Mouse (Mus musculus) adrenal gland, postnatal 10 days (tissue): ENCODE measurements around the gene Otof. TPM values are rescaled to one million over a fixed set of nuclear protein-coding genes. Genes with fewer than 3 reads are reported as not detected.
A peak's percentile ranks its signal among the peaks of the same experiment; 100 is the strongest.

Experiments used
- DNase-seq: peaks from one replicate; pipeline ENCODE4 v3.0.0; 2021; ENCODE audit warnings: mixed read lengths
- total RNA-seq, 2 experiments: library from RNA; stranded (reverse); gene quantifications; 2 replicates each; pipeline ENCODE4 v1.2.3; 2021

Otof gene
- total RNA-seq, 2 experiments from 2014 or later, result 0.09 to 0.12 TPM

DNA sequence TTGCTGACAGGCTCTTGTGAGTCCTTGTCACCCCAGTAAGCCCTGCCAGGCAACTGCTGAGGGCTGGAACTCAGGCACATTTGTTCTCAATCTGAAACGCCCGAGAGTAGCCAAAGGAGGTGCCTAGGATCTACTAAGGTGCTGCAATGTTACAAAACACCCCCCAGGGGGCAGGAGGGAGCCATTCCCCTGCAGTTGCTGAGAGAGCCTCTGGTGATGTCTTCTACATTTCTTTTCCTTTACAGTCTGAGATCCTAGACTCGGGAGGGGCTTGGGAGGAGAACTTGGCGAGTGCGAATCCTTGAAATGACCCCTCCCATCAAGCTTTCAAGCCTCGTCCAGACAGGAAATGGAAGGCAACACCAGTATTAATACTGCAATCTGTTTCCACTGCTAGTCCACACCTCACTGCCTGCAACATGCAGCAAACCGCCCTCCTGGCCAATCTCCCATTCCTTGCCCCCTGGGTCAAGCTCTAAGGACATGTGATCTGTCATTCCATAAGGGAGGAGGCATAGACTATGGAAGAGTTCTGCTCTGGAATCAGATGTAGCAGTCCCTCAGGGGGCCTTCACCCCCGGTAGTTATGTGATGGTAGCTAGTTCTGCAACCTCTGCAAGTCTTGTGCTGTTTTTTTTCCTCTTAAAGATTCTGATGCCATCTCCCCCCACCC, 38.0 kb downstream of the Otof start:
- peak; percentile 81 for DNase-seq

DNA sequence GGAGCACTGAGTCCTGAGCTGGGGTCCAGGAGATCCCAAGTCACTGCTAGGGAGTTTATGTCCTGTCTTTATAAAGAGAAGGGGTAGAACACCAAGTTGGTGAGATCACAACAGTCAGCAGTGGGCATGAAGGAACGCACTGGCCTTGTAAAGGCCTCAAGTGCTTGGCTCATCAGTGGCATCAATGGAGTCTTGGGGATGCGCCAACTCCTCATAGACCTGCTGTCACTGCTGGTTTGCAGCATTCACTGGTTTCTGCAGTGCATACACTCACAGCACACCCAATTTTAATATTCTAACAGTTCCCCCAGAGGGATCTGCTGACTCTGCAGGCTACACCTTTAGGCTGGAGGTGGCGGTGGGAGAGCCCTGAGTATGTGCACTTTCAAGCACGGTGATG, 38.6 kb downstream of the Otof start:
- DNase-seq, result no peak

DNA sequence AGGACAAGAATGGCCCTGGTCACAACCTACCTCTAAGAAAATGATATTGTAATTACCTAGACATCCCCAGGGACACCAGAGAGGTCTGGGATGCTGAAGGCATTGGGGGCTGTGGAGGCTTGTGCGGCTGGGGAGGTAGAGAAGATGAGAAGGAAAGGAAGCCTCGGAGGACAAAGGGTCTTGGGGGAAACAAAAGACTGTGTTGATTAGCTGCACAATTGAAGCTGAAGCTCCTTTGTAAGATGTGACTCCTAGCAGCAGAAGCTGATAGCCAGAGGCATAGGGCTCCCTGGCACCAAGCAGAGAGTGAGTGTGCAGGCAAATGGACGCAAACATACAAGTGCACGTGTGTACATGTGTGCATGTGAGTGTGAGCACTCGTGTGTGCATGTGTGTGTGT, 45.1 kb downstream of the Otof start:
- no peak for DNase-seq

DNA sequence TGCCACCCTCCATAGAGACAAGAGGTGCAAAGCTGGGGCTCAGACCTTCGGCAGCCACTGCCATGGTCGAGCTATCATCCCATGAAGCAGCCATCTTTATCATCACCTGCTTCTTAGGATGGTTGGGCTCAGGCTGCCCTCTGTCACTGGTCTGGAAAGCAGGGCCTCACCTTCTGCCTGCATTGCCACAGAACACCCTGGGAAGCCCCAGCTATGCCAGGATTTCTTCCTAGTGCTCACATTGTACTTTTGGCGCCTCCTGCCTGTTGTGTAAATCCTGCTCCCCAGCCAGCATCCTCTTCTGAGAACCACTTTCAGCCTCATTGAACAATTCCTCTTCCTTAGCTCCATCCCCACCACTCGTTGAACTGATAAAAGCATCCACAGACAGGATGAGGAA, 45.9 kb downstream of the Otof start:
- DNase-seq, result peak; percentile 8

DNA sequence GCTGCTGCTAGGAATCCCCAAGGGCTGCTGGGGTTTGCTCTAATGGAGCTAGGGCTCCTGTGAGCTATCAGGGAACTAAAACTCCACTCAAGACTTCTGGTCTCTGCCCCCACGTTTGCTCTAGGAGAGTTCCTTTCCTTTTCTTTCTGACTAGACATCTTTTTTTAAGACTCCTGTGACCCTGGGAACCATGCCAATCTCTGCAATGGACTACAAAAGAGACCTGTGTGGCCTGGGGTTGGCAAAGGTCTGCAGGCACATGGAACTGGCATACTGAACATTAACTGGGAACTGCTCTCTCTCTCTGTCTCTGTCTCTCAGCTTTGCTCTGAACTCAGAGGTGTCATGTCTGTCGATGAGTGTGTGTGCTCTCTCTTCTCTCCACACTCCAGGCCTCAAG, 46.4 kb downstream of the Otof start:
- peak; percentile 51 for DNase-seq

DNA sequence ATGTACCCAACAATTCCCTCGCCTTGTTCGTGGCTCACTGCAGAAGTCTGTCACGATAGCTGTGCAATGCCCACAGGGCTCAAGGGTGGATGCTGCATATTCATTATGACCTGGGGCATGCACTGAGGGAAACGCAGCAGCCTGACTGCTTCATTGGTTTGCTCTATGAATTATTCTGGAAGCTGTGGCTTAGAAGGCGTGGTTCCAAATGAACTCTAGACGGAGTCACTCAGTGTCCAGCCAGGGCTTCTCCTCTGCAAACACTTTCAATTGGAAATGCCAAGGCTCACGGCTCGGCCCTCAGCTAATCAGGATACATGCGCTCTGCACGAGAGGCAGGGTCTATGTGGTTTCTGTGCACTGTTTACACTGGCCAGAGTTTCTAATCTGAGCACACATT, 50.2 kb downstream of the Otof start:
- DNase-seq, result peak; percentile 38

DNA sequence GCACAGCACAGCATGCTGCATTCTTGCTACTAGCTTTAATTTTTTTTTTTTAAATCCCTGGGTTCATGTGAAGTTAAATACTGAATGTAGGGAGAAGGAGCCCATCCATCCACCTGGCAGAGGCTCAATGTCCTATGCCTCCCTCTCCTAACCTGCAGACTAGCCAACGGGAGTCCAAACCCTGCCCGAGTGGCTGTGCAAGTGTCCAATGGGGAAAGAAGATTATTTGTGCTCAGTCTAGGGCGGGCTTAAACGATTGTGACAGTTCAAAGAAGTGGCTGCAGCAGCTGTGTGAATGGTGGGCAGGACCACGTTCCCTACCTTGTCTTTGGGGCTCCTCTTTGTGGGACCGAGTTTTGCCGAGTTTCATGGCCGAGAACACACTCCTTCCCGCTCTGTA, 54.9 kb downstream of the Otof start:
- peak; percentile 40 for DNase-seq

DNA sequence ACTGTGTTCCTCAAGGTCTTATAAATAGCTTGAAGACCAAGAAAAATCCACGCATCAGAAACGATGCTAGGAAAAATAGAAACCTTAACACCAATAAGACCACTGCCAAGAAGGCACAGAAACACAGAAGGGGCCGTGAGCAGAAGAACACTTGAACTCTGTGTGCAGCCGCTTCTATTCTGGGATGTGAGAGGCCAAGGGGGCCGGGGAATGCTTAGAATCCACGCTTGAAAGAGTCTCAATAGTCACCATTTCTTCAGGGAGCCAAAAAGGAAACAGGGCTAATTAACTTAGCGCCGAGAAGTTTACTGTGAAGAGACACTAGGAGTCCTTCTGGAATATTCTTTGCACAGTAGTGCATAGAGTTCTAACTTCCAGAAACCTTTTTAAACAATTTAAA, 60.6 kb downstream of the Otof start:
- DNase-seq, result no peak

DNA sequence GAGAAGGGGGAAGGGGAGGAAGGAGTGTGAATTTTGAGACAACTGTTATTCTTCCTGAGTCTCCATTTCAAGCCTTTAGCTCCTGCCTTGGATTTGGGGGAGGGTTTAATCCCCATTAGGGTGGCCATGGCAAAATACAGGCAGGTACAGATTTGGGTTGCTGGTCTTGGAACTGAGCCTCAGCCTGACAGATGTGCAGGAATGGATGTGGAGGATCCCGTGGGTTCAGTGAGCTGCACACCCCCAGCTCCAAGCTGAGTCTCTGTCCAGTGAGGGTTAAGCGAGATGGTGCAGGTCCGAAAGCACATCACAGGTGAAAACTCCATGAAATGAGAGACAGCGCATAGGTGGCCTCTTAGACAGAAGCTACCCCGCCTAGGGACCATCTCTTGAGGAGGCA, 61.2 kb downstream of the Otof start:
- no peak for DNase-seq

DNA sequence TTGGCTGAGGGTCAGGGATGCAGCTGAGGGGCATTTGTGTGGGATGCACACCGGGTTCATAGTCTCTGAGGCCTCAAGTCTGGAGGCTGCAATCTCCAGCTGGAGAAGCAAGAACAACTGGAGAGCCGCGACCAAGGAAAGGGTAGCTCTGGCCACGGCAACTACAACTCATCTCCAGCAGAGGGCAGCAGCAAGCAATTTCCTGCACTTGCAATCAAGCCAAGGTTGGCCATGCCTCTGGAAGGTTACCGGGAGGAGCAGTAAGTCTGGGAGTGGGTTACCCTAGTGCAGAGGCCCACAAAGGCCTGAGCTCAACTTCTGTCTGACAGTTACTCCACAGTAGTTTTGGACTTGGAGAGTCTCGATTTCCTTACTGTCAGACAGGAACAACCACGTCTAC, 70.3 kb downstream of the Otof start:
- DNase-seq, result peak; percentile 88

DNA sequence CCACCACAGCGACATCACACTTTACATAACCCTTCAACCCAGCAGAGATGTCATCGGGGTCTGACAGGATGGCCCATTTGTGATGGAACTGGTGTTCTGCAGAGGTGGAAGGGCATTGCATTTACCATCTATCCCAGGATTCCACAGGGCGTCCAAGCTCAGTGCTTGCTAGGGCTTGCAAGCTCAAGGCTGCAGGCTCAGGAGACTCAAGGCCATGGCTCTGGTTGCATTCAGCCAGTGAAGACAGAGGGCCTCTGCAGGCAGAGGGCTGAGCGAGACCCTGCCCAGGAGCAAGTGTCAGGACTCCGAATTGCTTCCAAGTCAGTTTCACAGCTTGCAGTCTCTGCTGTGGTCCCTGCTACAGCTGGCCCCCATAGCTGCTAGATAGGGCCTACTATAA, 71.9 kb downstream of the Otof start:
- DNase-seq, result peak; percentile 41

DNA sequence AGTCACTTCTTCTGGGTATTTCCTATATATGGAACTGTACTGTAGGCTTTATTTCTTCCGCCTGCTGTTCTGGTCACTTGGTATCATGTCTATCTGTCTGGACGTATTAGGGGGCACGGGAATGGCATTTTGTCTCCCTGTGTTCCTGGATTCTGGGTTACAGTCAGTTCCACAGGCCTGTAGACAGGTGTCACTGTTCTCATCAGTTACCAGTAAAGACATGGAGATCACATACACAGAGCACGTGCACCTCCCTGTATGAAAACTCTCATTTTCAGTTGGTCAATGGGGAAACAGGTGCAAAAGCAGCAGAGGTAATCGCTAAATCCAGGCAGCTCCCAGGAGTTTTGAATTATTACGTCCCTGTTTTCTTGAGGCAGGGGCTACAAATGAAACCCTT, 74.0 kb downstream of the Otof start:
- DNase-seq, result no peak

DNA sequence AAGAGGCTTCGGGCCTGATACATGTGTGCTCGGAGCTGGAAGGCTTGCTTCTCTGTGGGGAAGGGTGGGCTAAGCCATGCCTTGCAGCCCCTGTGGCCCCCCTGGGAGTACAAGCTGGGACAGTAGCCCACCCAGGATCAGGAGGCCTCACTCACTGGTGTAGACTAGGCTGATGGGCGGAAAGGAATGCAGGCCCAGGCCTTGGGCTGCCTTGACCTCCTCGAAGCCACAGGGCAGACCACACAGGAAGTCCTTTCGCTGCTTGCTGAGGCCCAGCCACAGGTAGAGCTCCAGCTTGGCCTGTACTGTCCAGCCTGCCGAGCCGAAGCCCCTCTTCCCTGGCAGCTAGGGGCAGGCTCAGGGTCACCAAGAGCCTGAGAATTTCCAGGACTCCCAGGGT, 78.9 kb downstream of the Otof start:
- no peak for DNase-seq

DNA sequence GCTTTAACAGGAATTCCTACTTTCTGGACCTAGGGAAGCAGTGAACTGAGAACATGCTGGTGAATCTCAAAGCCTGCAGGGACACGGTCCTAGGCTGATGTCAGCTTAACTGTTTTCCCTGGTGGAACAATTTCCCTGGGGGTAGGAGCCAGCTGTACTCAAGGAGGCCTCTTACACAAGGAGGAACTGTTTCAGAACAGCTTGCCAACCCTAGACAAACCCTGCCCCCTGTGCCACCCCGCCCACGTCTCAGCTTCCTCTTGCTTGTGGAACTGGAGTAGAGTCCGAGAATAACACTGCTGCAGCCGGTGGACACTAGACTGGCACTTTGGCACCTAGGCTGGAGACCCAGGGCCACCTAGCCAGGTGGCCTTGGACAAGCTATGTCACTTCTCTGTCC, 92.3 kb downstream of the Otof start:
- DNase-seq, result peak; percentile 63

DNA sequence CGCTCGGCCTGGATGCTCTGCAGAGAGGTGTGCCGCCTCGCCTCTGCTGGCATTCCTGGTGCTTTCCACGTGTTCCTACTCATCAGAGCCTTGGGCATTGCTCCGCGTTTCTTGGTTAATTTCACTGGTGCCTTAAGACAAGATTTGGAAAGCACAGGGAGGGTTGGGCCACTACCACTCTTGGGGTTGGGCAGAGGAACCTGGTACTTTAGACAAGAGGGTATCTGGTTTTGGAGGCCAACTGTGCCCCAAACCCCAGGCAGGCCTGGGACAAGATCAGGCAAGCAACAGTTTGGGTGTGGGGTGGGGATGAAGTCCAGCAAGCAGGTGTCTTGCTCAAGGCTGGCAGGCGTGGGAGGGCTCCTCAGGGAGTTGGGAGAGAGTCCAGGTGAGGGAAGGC, 94.3 kb downstream of the Otof start:
- no peak for DNase-seq

DNA sequence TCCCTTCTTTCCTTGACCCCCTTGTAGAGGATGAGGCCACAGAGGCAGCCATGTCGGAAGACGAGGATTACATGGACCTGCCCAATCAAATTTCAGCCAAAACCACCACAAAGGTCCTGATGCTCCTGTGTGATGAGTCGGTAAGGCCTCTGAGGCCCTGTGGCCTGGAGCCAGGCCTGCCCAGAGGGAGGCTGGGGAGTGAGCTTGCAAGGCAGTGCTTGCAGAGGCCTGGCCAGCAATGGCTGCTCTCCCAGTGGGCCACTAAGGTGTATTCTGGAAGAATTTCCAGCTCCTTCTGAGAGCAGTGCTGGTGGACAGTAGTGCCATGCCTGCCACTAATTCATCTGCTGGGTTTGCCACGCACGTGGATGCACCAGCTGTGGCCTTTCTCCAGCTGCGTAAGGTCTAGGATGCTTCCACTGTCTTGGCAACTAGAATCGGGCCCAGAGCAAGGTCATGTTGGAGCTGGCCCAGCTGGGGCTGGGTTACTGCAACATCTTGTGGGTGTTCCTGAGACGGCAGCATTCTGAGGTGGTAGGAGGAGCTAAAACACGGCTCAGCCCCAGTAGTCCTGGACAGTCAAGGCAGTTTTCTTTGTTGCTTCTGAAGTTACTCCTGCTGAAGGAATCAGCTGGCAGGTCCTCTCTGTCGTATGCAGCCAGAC, 103.2 kb downstream of the Otof start:
- DNase-seq, result peak; percentile 62

DNA sequence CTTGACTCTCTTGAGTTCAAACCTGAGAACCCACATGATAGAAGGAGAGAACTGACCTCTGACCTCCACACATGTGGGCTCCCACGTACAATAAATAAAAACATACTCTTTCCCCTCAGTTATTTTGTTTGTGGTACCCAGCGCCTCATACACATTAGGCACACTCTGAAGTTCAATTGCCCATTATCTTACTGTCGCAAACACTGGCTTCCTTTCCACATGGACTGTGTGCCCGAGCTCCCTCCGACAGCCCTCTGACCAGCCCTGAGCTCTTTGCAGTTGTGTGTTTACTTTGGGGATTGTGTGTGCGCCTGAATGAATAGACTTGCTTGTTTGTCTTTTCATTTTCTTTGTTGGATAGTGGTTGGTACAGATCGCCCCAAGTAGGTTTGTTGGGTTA, 105.1 kb downstream of the Otof start:
- DNase-seq, result no peak

DNA sequence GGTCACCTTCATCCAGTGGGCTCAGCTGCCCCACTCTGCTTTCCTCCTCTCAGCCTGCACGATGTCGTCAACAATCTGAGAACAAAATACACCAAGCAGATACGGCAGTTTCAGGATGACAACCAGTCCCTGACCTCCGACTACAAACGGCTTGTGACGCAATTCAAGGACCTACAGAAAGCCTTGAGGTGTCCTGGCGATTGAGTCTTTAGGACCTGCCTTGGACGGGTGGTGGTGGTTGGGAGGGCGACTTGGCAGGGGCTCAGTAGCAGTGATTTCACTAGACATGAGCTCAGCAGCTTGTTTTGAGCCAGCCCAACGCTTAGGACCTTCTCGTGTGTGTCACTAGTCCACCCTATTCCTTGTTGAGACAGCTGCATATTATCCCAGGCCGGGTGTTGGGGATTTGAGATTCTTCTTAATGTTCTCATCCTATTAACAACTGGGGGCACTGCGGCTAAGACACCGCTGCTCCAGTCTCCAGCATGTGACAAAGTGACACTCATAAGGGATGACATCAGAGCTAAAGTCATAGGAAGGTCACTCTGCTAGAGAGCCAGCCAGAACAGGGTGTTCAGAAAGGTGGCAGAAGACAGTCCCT, 106.1 kb downstream of the Otof start:
- DNase-seq, result peak; percentile 51

DNA sequence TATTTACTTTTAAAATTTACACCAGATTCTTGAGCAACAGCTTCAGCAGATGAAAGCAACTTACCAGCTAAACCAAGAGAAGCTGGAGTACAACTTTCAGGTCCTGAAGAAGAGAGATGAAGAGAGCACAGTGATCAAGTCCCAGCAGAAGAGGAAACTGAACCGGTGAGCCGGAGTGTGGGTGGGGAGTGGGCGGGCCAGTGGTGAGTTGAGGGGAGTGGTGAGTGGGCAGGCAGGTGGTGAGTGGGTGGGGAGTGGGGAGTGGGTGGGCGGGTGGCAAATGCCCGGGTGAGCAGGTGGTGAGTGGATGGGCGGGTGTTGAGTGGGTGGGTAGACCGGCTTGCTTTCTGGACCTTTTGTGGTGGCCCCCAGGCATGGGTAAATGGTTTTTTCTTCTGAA, 106.6 kb downstream of the Otof start:
- DNase-seq, result no peak

DNA sequence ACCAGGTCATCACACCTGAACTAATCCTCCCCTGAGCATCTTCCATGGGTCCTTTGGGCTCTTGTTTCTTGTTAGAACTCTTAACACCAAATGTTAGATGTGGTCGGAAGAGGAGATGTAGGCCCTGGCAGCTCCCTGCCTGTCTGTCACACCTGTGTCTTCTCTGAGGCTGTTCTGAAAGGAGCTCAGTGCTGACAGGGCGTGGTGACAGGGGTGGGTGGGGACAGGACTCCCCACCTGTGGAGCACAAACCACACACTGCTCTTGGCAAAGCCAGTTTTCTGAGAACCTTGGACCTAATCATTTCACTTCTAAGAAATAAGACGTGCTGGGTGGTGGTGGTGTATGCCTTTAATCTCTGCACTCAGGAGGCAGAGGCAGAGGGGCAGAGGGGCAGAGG, 108.1 kb downstream of the Otof start:
- DNase-seq, result no peak

DNA sequence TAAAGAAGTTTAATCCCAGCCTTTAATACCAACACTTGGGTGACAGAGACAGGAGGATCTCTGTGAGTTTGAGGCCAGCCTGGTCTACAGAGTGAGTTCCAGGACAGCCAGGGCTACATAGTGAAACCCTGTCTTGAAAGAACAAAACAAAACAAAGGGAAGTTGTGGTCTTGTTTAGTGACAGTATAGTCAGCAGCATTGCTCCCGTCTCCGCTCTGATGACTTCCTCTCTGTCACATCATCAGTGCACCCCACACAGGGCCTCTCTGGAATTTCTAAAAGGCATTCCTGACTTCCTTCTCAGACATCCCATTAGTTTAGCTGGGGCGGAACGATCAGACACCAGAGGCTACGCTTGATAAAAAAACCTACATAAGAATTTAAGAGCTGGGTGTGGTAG, 117.8 kb downstream of the Otof start:
- no peak for DNase-seq

DNA sequence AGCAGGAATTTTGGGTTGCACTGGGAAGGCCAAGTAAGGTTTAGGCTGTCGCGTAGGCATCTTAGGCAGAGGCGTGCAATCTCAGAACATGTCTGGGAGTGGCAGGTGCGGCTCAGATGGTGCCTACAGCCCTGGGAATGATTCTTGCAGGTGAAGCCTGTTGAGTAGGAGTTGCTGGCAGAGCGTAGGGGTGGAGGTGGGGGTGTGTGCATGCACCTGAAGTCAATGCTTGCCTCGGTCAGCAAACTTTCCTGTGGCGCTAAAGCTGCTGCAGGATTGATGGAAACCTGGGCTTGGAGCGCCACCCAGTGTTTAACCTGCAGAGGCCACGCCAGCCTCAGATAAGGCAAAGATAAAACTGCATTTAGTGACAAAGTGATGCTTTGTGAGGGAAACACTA, 118.6 kb downstream of the Otof start:
- DNase-seq, result peak; percentile 79

DNA sequence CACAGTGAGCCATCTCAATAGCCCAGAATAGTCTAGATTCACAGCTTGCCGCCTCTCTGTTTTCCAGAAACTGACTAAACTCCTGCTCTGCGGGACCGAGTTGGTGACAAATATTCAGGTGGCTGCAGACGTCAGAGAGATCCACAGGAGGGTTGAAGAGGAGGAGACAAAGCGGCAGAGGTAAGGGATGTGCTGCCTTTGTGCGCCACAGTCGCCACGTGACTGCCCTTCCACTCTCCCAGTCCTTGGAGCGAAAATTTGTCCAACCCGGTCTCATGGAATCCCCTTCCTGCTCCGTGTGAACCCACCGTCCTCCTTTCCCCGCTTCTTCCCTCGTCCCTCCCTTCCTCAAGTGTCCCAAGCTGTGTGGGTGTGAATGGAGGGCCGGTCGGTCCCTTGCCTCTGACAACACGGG, 119.1 kb downstream of the Otof start:
- DNase-seq, result no peak
